Mouse (Mus musculus): Measurements from ENCODE around the gene Sp1.

GRCm38 (mm10) chr15:102471727-102472126 lies 65.8 kb downstream of the Sp1 start:
- TF ChIP-seq CTCF (IDR thresholded peaks at IDR 0.05; ENCODE audit: low read depth, low read length) = no peak
- TF ChIP-seq POLR2A (IDR thresholded peaks at IDR 0.05; ENCODE audit: borderline replicate concordance, low read depth, low read length) = no peak

Measured in bone marrow macrophage, adult 2 months (primary cell).